Mouse (Mus musculus): ENCODE data around the gene Wscd1.
"Not testable (repeated sequence)": the region's sequence is repeated elsewhere in the genome, so short reads cannot be mapped to it uniquely, and the experiment has no call there.

Gene Wscd1

DNA sequence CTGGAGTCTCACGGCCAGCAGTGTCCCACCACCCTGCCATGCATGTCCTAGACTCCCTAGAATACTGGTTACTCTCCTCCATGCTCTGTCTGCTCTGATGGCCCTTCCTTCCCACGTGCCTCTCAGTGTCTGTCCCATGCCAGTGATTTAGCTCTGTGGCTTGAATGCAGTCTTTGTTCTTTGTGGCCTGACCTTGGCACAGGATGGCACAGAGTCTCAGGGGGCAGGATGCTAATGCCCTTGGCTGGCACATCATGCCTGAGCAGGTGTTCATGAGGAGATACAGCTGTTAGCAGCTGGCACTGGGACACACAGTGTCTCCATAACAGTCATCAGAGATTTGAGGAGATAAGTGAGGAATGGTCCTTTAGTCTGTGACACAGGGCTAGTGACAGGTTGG lies 20.8 kb downstream of the Wscd1 start:
- DNase-seq (ENCODE audit: low spot score in 2 of 2) = no peak

DNA sequence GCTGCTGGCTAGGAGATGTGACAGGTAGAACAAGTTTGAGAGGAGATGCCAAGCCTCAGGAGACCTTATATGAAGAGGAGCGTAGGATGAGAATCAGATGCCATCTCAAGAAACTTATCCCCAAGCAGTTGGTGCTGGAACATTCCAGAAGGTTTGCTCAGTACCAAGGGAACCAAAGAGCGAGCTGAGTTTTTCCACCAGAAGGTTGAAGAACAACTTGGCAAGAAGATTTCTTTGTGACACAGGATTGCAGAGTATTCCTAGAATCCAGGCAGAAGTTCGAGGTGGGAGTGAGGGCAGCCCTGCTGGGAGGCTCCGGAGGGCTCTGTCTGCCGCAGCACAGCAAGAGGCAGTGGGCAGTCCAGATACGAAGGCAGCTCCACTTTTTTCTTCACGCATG lies 21.4 kb downstream of the Wscd1 start:
- DNase-seq (ENCODE audit: low spot score in 2 of 2) = peak in 1 of 2 experiments; percentile 46

DNA sequence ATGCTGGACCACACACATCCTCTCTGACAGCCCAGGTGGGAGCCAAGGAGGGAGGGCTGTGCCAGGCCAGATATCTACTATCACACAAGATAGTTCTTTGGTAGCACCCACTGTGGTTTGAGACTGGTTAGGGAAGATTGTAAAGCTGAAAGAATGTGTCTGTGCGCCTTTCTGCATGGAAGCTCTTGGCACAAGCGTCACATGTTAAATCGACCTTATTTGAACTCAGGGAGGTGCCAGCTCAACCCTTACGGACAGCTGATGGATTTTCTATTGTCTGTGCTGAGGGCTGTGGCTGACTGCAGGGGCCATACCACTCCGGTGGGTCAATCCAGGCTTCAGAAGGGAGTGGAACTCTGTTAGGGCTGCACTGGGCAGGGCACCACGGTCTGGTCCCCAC lies 22.3 kb downstream of the Wscd1 start:
- no peak for DNase-seq (ENCODE audit: low spot score in 2 of 2)

DNA sequence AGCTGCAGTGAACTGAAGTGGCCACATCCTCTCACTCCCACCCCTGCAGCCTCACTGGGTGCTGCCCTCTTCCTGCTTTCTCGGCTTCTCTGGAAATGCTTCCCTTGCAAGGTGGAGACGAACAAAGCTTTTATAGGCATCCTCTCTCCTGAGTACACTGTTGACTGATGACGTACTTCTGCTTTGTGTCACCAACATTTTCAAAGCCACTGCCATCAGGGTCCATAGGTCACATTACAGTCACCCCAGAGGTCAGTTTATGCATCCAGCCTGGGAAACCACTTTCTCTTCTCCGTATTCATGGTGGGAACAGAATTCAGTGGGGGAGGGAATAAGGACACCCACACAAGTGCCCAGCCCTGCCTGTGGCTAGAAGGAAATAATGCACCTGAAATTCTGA lies 23.1 kb downstream of the Wscd1 start:
- no peak for DNase-seq (ENCODE audit: low spot score in 2 of 2)

DNA sequence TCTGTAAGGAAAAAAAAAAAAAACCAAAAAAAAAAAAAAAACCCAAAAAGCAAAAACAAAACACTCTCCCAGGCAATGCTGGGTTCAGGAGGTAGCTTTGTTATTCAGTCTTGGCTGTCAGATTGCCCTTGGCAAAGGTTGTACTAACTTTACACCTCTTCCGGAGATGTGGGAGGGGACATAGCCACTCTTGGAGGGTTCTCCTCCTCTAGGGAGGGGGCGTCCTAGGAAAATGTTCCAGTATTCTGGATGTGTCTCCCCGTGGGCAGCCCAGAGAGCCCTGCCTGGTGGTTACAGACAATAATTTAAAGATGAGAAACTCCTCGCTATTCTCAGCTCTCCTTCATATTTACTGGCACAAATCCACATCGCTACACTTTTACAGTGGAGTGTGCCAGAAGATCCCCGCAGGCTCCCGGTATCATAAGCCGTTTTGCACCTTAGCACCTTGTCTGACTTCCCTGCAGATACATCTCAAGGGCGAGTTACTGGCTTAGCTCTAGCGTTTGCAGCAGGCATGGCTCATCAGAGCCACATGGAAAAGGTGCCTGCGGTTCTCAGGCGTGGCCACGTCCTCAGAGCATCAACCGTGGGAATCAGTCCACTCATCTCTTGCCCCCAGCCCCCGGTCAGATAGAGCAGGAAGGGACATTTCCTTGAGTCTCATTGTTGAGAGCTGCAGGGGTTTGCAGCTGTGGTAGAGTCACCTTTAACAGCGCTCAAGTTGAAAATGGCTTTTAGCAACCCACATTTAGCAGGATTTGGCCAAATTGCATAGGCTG lies 24.5 kb downstream of the Wscd1 start:
- no peak for DNase-seq (ENCODE audit: low spot score in 2 of 2)

DNA sequence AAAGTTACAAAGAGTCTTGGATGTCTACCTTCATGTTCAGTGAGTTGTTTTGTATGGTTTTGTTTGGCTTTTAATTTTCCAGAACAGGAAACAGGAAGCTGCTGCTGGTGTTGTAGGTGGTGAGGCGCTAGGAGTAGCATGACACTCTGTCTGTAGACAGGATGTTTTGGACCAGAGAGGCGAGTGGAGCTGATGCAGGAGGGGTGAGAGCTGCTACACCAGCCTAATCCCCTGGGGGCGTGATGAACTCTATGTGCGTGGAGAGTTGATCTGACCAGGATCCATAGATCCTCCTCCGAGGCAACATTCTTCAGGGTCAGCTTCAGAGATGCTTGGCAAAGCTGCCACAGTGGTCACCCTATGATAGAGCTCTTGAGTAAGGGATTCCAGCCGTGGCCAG lies 25.3 kb downstream of the Wscd1 start:
- DNase-seq (ENCODE audit: low spot score in 2 of 2) = no peak

DNA sequence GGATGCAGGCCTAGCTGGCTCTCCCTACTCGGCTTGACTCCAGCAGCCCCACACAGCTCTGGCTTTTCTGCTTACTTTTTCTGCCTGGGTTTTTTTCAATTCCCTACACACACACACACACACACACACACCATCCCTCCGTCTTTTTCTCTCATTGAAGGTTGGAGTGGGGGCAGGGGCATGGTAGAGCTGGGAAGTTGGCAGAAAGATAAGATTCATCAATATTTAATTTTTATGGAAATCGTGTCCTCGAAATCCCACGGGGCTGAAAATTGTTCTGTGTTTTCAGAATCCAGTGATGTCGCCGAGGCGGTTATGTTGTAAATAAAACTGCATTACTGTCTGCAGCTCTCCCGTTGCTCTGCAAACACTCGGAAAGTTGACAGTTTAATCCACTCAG lies 29.9 kb downstream of the Wscd1 start:
- DNase-seq (ENCODE audit: low spot score in 2 of 2) = no peak

DNA sequence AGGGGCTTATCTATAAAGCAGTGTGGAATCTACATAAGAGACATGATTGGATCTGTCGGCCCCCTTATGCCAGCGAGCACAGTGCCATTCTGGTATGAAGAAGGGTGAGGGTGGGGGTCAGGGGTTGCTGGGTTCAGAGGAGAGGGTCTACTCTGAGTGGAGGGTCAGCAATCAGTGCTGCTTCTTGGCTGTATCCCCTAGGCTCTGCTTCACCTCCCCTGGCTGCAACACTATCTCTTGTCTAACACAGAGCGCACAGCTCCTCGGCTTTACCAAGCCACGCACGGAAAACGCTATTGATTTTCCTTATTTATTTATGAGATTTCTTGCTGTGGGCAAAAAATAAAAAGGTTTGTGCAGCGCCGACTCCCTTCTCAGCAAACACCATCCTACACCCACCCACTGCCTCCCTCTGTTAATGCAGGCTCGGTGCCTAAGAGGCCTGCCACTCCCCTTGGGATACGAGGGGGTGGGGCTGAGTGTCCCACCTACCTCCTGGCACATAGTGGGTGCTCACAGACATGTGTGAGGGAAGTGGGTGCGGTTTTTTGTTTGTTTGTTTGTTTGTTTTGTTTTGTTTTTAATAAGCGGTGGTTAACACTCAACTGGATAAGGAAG lies 32.1 kb downstream of the Wscd1 start:
- no peak for DNase-seq (ENCODE audit: low spot score in 2 of 2)

DNA sequence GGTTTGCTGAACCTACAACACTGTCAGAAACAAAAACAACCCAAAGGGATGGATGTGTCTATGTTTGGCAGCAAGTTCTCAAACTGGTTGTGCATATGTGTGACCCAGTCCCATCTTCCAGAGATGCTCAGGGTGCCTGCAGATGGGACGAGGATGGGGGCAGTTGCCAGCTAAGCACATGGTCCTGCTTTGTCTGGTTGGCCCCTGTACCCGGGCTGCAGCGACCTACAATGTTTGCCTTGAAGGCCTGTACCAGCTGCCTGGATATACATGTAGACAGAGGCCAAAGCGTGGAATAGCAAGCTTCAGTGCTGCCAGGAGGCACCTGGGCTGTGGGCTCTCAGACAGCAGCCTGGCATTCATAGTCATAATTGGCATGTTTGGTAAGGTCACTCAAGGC lies 35.8 kb downstream of the Wscd1 start:
- DNase-seq (ENCODE audit: low spot score in 2 of 2) = no peak

DNA sequence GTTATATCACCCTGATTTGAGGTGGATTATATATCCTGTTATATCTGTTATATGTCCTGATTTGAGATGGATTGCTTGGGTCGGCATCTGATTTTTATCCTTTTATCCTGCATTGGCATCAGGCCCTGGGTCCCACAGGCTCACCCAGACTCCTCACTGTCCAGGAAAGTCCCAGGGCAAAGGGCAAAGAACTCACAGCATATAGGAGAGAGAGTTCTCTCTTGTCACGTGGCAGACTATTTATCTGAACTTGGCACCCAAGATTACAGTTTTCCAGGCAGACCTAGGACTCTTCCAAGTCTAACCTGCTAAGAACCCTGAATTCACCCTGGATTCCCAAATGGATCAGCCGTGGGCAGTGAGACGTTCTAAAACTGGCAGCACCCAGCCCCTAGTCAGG lies 38.5 kb downstream of the Wscd1 start:
- no peak for DNase-seq (ENCODE audit: low spot score in 2 of 2)

DNA sequence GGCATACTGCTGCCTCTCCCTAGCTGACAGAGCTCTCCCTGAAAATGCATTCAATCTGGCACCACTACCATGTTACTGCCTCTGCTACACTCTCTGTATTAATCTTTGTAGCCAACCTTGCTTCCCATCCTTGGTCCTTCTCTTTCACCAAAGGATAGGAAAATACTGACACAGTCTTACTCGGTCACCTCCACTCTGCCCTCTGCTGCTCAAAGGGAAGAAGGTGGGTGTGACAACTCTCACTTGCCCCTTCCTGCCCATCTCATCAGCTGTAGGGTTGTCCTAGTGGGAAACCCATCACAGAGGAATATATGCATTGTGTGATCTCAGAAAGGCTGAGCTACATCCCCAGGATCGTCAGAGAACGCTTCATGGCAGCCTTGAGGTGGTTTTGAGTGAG lies 40.5 kb downstream of the Wscd1 start:
- no peak for DNase-seq (ENCODE audit: low spot score in 2 of 2)

DNA sequence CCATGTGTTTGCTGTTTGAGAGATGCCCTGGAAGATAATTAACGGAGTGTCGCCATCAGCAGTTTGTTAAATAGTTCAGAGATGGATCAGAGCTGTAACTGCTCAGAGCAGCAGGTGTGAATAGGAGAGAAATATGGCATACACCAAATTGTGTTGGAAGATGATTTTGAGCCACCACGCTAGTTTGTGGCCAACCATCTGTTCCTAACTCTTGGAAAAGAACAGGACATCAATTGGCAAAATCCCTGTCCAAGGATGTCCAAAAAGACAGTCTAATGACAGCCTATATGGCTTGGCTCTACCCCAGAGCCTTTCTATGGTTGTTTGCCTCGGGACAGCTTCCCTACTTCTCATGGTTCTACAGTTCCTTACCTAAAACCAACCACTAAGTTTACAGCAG lies 49.5 kb downstream of the Wscd1 start:
- DNase-seq (ENCODE audit: low spot score in 2 of 2) = no peak

DNA sequence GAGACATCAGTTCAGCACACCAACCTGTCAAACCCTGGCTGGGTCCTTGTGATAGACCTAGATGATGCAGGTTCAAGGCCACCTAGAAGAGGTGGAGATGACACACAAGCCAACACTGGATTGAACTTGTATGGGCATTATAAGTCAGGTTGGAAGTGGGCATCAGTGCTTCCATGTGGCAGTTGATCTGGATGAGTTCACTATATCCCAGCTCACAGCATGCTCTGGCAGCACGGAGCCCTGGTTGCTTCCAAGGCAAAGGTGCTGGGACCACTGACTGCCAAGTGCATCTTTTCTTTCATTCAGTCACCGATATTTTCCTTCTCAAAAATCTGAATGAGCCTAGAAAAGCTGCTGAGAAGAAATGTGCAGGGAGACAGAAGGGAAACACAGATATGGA lies 58.8 kb downstream of the Wscd1 start:
- no peak for DNase-seq (ENCODE audit: low spot score in 2 of 2)

DNA sequence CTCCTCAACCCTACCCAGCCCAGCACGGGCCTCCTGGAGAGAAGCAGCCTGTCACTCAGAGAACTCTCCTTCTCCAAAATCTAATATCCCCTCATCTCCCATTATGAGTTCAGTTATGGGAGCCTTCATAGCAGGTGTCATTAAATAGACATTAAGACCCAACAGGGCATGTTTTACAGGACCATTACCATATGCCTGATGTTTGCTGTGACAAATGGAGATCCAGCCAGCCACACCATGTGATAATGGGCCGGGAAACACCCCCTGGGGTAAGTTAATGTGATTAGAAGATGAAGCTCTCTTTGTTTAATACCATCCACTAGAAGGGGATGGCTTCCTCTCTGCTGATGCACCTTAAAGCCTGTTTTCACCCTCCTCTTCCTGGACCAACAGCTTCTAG lies 62.1 kb downstream of the Wscd1 start:
- no peak for DNase-seq (ENCODE audit: low spot score in 2 of 2)

DNA sequence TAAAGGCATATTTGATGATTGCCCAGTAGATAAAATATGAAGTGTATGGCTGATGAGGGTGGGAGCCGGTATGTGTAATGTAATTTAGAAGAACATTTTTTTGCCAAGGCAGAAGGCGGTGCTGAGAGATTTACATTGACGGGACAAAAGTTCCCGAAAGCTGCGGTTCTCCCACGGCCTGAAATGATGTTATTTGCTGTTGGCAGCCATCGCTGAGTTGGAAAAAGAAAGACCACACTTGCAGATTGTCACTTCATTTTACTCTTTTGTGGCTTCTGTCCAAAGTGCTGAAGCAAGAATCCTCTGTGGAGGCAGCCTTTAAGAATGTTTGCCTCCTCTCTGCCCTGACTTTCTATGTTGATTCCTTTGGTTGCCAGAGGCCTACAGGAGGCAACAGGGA lies 63.2 kb downstream of the Wscd1 start:
- no peak for DNase-seq (ENCODE audit: low spot score in 2 of 2)

DNA sequence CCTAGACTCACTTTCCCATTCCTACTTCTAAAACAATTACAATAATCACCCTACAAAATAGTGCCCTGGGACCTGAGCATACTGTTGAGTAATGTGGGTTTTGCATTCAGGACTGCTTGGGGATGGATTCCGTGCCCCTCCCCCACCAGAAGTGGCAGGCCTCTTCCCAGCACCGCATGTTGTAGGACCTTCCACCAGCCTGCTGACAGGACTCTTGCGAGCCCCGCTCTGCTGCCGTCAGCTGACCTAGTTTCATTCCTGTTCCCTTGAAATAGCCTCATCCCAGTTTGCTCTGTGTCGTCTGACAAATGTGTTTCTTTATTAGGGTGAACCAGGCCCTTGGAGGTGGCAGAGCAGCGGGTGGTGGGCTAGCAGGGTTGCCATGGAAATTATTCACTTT lies 64.8 kb downstream of the Wscd1 start:
- DNase-seq (ENCODE audit: low spot score in 2 of 2) = no peak

DNA sequence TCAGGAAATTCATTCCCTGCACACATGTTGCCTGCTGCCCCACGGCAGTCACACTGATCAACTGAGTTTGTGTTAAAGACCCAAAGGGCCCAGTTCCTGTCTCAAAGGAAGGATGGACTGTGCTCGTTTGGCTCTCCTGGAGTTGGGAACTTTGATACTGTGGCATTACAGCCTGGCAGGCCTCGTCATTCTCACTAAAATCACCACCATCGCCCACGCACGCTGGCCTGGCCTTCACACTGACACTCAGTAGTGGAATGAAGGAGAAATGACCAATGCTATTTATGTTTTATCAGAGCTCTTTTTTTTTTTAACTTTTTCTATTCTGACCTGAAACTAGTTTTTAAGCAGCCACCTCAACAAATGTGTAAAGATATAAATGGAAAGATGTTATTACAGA lies 65.6 kb downstream of the Wscd1 start:
- no peak for DNase-seq (ENCODE audit: low spot score in 2 of 2)

DNA sequence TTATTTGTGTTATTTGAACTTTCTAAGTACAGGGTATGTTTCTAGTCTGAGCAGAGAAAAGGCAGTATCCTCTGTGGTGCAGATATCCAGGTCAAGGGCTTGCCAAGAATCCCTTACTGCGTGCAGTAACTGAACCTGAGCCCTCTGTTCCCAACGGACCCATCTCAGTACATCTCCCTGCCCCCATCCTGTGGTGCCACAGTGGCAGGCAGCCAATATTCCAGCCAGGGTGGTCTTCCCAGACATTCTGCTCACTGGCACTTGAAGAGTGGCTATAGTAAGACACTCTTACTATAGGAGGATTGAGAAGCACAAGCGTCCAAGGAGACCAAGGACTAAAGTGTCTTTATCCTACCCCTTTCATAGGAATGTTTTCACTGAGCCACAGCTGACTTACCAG lies 67.2 kb downstream of the Wscd1 start:
- no peak for DNase-seq (ENCODE audit: low spot score in 2 of 2)

DNA sequence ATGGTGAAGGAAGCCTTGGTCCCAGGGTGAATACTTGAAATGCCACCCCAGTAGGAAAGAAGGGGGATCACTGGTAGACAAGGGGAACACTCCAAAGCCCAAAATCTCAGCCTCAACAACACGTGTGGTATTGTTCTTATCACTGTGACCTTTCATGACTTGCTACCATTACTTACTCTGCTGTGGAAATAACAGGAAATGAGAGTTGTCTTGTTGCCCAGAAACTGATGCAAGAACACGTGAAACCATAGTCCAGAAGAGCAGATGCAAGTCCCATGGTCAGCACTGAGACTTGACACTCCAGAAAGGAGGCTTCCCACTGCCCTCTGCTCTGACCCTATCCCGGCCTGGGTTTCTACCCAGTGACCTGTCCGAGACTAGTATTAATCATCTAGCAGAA lies 67.6 kb downstream of the Wscd1 start:
- DNase-seq (ENCODE audit: low spot score in 2 of 2) = no peak

DNA sequence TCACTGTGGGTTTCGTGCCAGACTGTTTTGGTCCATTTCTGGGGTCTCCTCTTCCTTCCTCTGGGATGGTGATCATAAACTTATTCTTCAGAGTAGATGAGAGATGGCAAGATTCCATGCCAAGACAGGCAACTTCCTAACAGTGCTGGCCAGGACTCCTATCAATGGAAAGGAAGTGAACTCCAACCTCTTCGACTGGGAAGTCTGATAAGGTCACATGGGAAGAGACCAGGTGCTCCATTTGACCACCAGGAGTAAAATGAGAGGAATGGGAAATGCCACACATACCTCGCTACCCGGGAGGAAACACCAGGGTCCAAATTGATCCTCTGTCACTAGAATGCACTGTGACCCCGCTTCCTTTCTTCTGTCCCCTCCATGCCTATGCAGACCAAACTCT lies 68.4 kb downstream of the Wscd1 start:
- DNase-seq (ENCODE audit: low spot score in 2 of 2) = no peak

DNA sequence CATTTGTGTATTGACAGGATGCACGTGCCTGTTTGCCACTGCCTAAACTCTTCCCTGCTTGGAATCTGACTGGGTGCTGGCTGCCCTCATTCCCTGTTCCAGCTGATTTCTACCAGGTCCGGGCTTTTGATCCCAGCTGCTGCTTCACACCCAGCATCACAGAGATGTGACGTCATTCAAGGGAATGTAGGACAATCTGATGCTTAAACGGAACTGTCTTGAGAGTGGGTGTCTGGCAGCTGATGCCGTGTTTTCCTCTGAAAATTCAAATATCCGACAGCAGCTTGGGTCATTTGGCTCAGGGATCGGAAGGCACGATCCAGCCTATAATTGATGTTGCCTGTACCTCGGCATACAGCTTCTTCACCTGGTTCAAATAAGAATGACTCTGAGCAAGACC lies 70.2 kb downstream of the Wscd1 start:
- DNase-seq (ENCODE audit: low spot score in 2 of 2) = peak in 1 of 2 experiments; percentile 21

DNA sequence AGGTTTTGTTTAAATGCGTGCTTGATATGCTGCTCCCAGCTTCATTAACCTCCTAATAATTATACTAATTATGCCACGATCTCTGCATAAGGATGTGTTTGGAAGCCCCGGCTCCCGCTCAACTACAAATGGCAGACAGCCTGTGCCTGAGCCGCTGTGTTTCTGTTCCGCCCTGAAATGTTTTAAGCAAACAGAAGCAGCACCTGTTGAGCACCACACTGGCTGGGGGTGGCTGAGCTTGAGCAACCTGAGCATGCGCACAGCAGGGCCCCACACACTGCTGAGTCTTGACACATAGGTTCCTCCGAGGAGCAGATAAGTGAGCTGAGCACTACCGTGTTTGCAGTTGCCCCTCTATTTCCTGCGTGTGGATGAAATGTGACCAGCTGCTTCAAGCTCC lies 71.1 kb downstream of the Wscd1 start:
- peak; percentile 20 to 46 for DNase-seq (ENCODE audit: low spot score in 2 of 2)

DNA sequence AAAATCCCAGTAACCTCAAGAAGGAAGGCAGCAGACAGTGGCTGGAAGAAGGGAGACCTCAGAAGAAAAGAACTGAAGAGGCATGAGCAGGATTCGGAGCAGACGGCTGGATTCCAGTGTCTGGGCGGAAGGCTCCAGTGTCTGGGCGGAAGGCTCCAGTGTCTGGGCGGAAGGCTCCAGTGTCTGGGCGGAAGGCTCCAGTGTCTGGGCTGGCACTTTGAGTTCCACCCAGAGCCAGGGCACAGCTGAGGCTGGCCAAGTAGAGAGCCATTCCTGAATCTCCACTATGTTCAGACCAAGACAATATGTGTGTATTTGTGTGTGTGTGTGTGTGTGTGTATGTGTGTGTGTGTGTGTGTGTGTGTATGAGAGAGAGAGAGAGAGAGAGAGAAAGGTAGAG lies 71.8 kb downstream of the Wscd1 start:
- not testable (repeated sequence) for DNase-seq (ENCODE audit: low spot score in 2 of 2)

DNA sequence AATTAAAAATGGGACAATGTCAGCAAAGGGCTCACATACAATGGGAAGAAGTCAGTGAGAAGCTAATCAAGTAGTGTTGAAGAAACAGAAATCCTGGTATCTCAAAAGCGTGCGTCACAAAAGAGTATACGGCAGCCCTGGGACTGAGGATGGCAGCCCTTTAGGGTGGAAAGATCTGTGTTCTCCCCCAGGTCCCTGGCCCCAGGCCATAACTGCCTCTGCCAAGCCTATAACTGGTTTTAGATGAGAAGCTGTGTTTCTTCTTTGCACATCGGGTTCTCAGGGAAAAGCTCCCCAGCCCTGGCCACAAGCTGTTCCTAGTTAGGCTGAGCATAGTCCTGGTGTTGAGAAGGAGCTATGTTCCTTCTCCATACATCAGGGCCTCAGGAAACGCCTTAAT lies 72.3 kb downstream of the Wscd1 start:
- no peak for DNase-seq (ENCODE audit: low spot score in 2 of 2)

Measured in frontal cortex, postnatal 14 days (tissue).